Mouse (Mus musculus) adipocyte (in vitro differentiated cells): ENCODE measurements around the gene Cs.
A peak's percentile ranks its signal among the peaks of the same experiment; 100 is the strongest.

Experiments
- DNase-seq: peaks from one replicate; pipeline ENCODE4 v3.0.0-alpha.2; 2016; ENCODE audit warnings: low spot score

The Cs gene

DNA sequence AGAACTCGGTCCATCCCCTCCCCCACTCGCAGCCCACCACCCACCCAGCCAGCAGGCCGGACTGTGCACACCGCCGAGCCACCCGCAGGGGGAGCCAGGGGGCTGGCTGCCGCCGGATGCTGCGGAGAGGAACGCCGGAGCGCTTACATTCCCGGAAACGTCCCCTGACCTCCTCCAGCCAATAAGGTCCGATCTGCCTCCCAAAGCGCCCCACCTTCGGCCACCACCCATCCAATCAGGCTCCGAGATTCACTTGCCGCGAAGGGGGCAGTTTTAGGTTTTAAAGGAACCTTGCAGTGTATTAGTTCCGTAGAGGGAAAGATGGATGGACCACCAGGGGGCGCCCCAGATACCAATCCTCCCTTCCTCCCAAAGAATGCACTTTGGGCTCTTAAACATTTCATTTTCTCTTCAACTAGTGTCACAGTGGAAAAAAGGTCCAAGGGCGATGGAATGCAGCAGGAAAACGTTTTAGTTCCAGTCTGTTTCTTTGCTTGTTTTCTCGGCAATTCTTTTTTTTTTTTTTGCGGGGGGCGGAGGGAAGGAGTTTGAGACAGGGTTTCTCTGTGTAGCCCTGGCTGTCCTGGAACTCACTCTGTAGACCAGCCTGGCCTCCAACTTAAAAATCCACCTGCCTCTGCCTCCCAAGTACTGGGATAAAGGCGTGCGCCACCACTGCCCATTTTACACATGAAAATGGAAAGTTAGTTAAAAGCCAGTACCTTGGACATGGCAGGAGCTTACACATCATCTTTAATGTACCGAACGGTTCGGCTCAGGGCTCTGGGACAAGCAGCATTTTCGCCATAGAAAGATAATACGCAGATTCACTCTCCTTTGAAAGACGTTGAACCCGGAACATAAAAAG, 72.4 kb downstream of the Cs start:
- peak; percentile 98 for DNase-seq

DNA sequence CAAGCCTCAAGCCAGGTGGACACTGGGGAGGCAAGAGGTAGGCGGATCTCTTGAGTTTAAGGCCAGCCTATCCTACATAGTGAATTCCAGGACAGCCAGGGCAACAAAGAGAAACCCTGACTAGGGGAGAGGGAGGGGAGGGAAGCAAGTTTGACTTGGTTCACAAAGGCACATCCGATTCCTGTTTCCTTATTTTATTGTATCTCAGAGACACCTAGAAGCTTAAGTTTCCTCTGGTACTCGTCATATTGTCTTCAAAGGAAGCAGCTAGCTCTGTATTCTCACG, 73.0 kb downstream of the Cs start:
- no peak for DNase-seq

DNA sequence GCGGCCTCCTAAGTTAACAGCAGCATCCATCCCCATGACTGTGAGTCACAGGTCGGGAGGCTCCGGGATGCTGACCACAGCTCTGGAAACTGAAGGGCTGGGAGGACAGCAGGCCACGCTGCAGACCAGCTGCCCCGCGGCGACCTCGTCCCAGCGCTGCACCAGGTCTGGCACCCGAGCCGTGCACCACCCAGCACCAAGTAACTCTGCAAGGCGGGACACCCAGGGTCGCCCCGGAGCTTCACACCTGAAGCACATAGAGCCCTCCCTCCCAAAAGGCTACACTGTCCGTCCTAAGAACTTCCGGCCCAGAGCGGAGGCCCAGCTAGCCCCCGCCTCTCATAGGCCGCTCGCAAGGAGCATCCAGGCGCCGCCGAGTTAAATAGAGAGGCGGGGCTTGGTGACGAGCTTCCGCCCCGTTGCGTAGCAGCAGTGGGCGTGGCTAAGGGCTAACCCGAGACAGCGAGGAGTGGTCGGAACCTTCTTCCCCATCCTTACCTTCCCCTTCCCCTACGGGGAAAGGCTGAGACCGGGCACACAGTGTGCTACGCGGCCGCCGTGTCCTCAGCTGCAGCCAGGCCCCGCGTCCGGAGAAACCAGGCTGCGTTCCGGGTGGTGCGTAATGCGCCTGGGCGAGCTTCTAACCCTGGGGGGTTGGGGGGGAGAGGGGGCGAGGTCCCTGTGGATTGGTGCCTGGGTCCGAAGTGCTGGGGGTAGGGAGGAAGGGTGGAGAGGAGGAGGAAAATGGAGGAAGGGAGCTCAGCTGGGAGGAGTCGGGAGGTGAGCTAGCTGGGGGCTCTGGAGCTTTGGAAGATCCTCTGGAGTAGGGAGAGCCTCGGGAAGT, 73.9 kb downstream of the Cs start, which contains the start of the genes Nabp2 and Rnf41:
Gene Nabp2, minus strand, starts transcription at position 282 of the 844 bp plus-strand sequence.
Gene Rnf41, plus strand, starts transcription at position 447 of the 844 bp plus-strand sequence.
- DNase-seq: peak; percentile 96

- DNase-seq: peak; percentile 53
Measured at GRCm38 (mm10) chr10:128412055-128412381, 74.5 kb downstream of the Cs start.
